Mouse (Mus musculus): ENCODE measurements around the gene Mgme1. TPM values are rescaled to one million over a fixed set of nuclear protein-coding genes. Genes with fewer than 3 reads are reported as not detected.

Gene Mgme1
- polyA plus RNA-seq, 1 experiment from 2014 or later, result 19.4 TPM

GRCm38 (mm10) chr2:144239318-144239717, 31.1 kb upstream of the Mgme1 start:
- no peak for ATAC-seq (ENCODE audit: insufficient number of reproducible peaks, insufficient read depth, low FRiP score, low TSS enrichment)
- H3K9ac ChIP-seq, result no peak overlapping the region
- no peaks in the 10 kb centered on the region for H3K9me3 ChIP-seq
- no peak overlapping the region for H3K4me3 ChIP-seq
- WGBS, result 67% methylated on average over 2 of the region's 2 CpGs
- no peak overlapping the region for H3K4me2 ChIP-seq (replicated peaks)
- H3K27ac ChIP-seq, result no peak overlapping the region
- peaks cover 26% of the 10 kb centered on the region for H3K4me1 ChIP-seq
- H3K27me3 ChIP-seq, result no peaks in the 10 kb centered on the region
- H3K36me3 ChIP-seq, result no peaks in the 10 kb centered on the region

GRCm38 (mm10) chr2:144240095-144240899, 30.2 kb upstream of the Mgme1 start:
- no peak overlapping the region for H3K4me2 ChIP-seq (replicated peaks)
- H3K36me3 ChIP-seq, result no peaks in the 10 kb centered on the region
- ATAC-seq (ENCODE audit: insufficient number of reproducible peaks, insufficient read depth, low FRiP score, low TSS enrichment), result peak; percentile 81; the same call in 1 of the 2 replicates
- H3K27ac ChIP-seq, result peak overlapping the region; percentile 68
- H3K27me3 ChIP-seq, result no peaks in the 10 kb centered on the region
- no peak overlapping the region for H3K9ac ChIP-seq
- no peaks in the 10 kb centered on the region for H3K9me3 ChIP-seq
- peaks cover 27% of the 10 kb centered on the region for H3K4me1 ChIP-seq
- 78% methylated on average over 3 of the region's 3 CpGs for WGBS
- no peak overlapping the region for H3K4me3 ChIP-seq

- peak overlapping the region; percentile 58; the same call in 1 of the 2 replicates for H3K27ac ChIP-seq
- no peak for ATAC-seq (ENCODE audit: insufficient number of reproducible peaks, insufficient read depth, low FRiP score, low TSS enrichment)
- no peak overlapping the region for H3K9ac ChIP-seq
- peaks cover 10% of the 10 kb centered on the region for H3K36me3 ChIP-seq
- no peak overlapping the region for H3K4me2 ChIP-seq (replicated peaks)
- no peaks in the 10 kb centered on the region for H3K9me3 ChIP-seq
- H3K27me3 ChIP-seq, result no peaks in the 10 kb centered on the region
- WGBS, result 46% methylated on average over 7 of the region's 7 CpGs
- no peak overlapping the region for H3K4me3 ChIP-seq
- peaks cover 30% of the 10 kb centered on the region for H3K4me1 ChIP-seq
These were observed 25.0 kb upstream of the Mgme1 start for GRCm38 (mm10) chr2:144245464-144245863.

- 78% methylated on average over 2 of the region's 2 CpGs for WGBS
- Histone ChIP-seq H3K4me3 (no peak overlapping the region), H3K36me3 (peaks cover 17% of the 10 kb centered on the region), H3K9ac (no peak overlapping the region), H3K27me3 (no peaks in the 10 kb centered on the region), H3K27ac (no peak overlapping the region), H3K4me2 (replicated peaks) (no peak overlapping the region), H3K9me3 (no peaks in the 10 kb centered on the region), H3K4me1 (peaks cover 25% of the 10 kb centered on the region)
- ATAC-seq (ENCODE audit: insufficient number of reproducible peaks, insufficient read depth, low FRiP score, low TSS enrichment), result no peak
These were observed 24.2 kb upstream of the Mgme1 start for GRCm38 (mm10) chr2:144246270-144246669.

GRCm38 (mm10) chr2:144247337-144247978, 23.0 kb upstream of the Mgme1 start:
- Histone ChIP-seq H3K9ac (no peak overlapping the region), H3K9me3 (no peaks in the 10 kb centered on the region), H3K4me3 (no peak overlapping the region), H3K4me1 (peaks cover 25% of the 10 kb centered on the region), H3K27ac (peak overlapping the region; percentile 30), H3K27me3 (no peaks in the 10 kb centered on the region), H3K36me3 (peaks cover 26% of the 10 kb centered on the region), H3K4me2 (replicated peaks) (no peak overlapping the region)
- WGBS, result 35% methylated on average over 5 of the region's 5 CpGs
- no peak for ATAC-seq (ENCODE audit: insufficient number of reproducible peaks, insufficient read depth, low FRiP score, low TSS enrichment)

- Histone ChIP-seq H3K9me3 (no peaks in the 10 kb centered on the region), H3K4me1 (peaks cover 25% of the 10 kb centered on the region), H3K9ac (no peak overlapping the region; the same call in 1 of the 2 replicates), H3K27ac (no peak overlapping the region; the same call in 1 of the 2 replicates), H3K36me3 (peaks cover 40% of the 10 kb centered on the region), H3K27me3 (no peaks in the 10 kb centered on the region), H3K4me2 (replicated peaks) (no peak overlapping the region), H3K4me3 (no peak overlapping the region)
- ATAC-seq (ENCODE audit: insufficient number of reproducible peaks, insufficient read depth, low FRiP score, low TSS enrichment), result no peak
- 21% methylated on average over 4 of the region's 4 CpGs for WGBS
These were observed 21.7 kb upstream of the Mgme1 start for GRCm38 (mm10) chr2:144248613-144249376.

- H3K9ac ChIP-seq, result no peak overlapping the region
- H3K27me3 ChIP-seq, result no peaks in the 10 kb centered on the region
- no peak overlapping the region for H3K4me3 ChIP-seq
- ATAC-seq (ENCODE audit: insufficient number of reproducible peaks, insufficient read depth, low FRiP score, low TSS enrichment), result no peak
- H3K9me3 ChIP-seq, result no peaks in the 10 kb centered on the region
- peaks cover 53% of the 10 kb centered on the region for H3K36me3 ChIP-seq
- no peak overlapping the region for H3K27ac ChIP-seq
- H3K4me1 ChIP-seq, result peaks cover 25% of the 10 kb centered on the region
- no peak overlapping the region for H3K4me2 ChIP-seq (replicated peaks)
These were observed 20.4 kb upstream of the Mgme1 start for GRCm38 (mm10) chr2:144250111-144250510.

GRCm38 (mm10) chr2:144262837-144263236, 7.6 kb upstream of the Mgme1 start:
- Histone ChIP-seq H3K4me1 (peaks cover 12% of the 10 kb centered on the region), H3K9ac (no peak overlapping the region), H3K4me3 (no peak overlapping the region), H3K9me3 (no peaks in the 10 kb centered on the region), H3K4me2 (replicated peaks) (no peak overlapping the region), H3K27ac (no peak overlapping the region), H3K36me3 (peaks cover 44% of the 10 kb centered on the region), H3K27me3 (no peaks in the 10 kb centered on the region)
- 93% methylated on average over 2 of the region's 2 CpGs for WGBS
- ATAC-seq (ENCODE audit: insufficient number of reproducible peaks, insufficient read depth, low FRiP score, low TSS enrichment), result no peak

- no peak overlapping the region for H3K4me2 ChIP-seq (replicated peaks)
- H3K9me3 ChIP-seq, result no peaks in the 10 kb centered on the region
- peaks cover 27% of the 10 kb centered on the region for H3K36me3 ChIP-seq
- H3K4me3 ChIP-seq, result no peak overlapping the region
- H3K27ac ChIP-seq, result no peak overlapping the region
- 80% methylated on average over 5 of the region's 5 CpGs for WGBS
- no peaks in the 10 kb centered on the region for H3K27me3 ChIP-seq
- no peak for ATAC-seq (ENCODE audit: insufficient number of reproducible peaks, insufficient read depth, low FRiP score, low TSS enrichment)
- H3K4me1 ChIP-seq, result peaks cover 21% of the 10 kb centered on the region
- H3K9ac ChIP-seq, result no peak overlapping the region
These were observed 5.9 kb upstream of the Mgme1 start for GRCm38 (mm10) chr2:144264398-144265119.

- peaks cover 21% of the 10 kb centered on the region for H3K4me1 ChIP-seq
- H3K36me3 ChIP-seq, result peaks cover 26% of the 10 kb centered on the region
- no peak overlapping the region for H3K4me2 ChIP-seq (replicated peaks)
- H3K27ac ChIP-seq, result no peak overlapping the region
- WGBS, result 74% methylated on average over 3 of the region's 3 CpGs
- H3K9ac ChIP-seq, result no peak overlapping the region
- ATAC-seq (ENCODE audit: insufficient number of reproducible peaks, insufficient read depth, low FRiP score, low TSS enrichment), result no peak
- H3K9me3 ChIP-seq, result no peaks in the 10 kb centered on the region
- no peaks in the 10 kb centered on the region for H3K27me3 ChIP-seq
- no peak overlapping the region for H3K4me3 ChIP-seq
These were observed 5.4 kb upstream of the Mgme1 start for GRCm38 (mm10) chr2:144265120-144265488.

GRCm38 (mm10) chr2:144265916-144266683, 4.4 kb upstream of the Mgme1 start:
- WGBS, result 47% methylated on average over 4 of the region's 4 CpGs
- H3K27ac ChIP-seq, result no peak overlapping the region
- H3K27me3 ChIP-seq, result no peaks in the 10 kb centered on the region
- H3K4me2 ChIP-seq (replicated peaks), result no peak overlapping the region
- H3K4me3 ChIP-seq, result no peak overlapping the region
- H3K36me3 ChIP-seq, result peaks cover 17% of the 10 kb centered on the region
- peaks cover 22% of the 10 kb centered on the region for H3K4me1 ChIP-seq
- no peak overlapping the region for H3K9ac ChIP-seq
- ATAC-seq (ENCODE audit: insufficient number of reproducible peaks, insufficient read depth, low FRiP score, low TSS enrichment), result no peak
- H3K9me3 ChIP-seq, result no peaks in the 10 kb centered on the region
